Mouse (Mus musculus) layer of hippocampus, adult 2 months (tissue): Measurements from ENCODE around the gene Tom1l2. TPM values are rescaled to one million over a fixed set of nuclear protein-coding genes. Genes with fewer than 3 reads are reported as not detected.

ENCODE experiments used
- DNase-seq, 2 experiments: peaks; one replicate each; pipeline ENCODE4 v3.0.0; 2022; ENCODE audit warnings: low spot score in 2 of 2
- H3K27ac ChIP-seq: fragments of 200-600 bp; 2 replicates; pipeline ENCODE4 v1.8.1; 2022
- H3K4me3 ChIP-seq: fragments of 200-600 bp; 2 replicates; pipeline ENCODE4 v1.8.1; 2022; ENCODE audit warnings: mild to moderate bottlenecking
- CTCF ChIP-seq: fragments of 200-600 bp; conservative IDR thresholded peaks from 2 replicates; pipeline ENCODE4 v1.8.1; 2022; ENCODE audit warnings: antibody characterized with exemption, mild to moderate bottlenecking, moderate library complexity
- total RNA-seq, 2 experiments: library from RNA; stranded (reverse); gene quantifications; 2 replicates each; pipeline ENCODE4 v1.2.3; 2021

Gene Tom1l2
- total RNA-seq, 2 experiments from 2014 or later, result 180 to 189 TPM

GRCm38 (mm10) chr11:60366239-60367019 is 13.7 kb upstream of the Tom1l2 start:
- Histone ChIP-seq H3K4me3 (no peak overlapping the region), H3K27ac (no peak overlapping the region)
- no peak for DNase-seq
- no peak for TF ChIP-seq CTCF

GRCm38 (mm10) chr11:60360631-60361201 is 8.0 kb upstream of the Tom1l2 start:
- Histone ChIP-seq H3K4me3 (no peak overlapping the region), H3K27ac (peak overlapping the region; percentile 43; the same call in 1 of the 2 replicates)
- no peak for DNase-seq
- TF ChIP-seq CTCF, result no peak

GRCm38 (mm10) chr11:60359936-60360335 is 7.2 kb upstream of the Tom1l2 start:
- TF ChIP-seq CTCF, result no peak
- no peak overlapping the region for H3K4me3 ChIP-seq
- no peak for DNase-seq
- peak overlapping the region; percentile 70; the same call in 1 of the 2 replicates for H3K27ac ChIP-seq

GRCm38 (mm10) chr11:60359138-60359537 is 6.4 kb upstream of the Tom1l2 start:
- no peak for DNase-seq
- no peak for TF ChIP-seq CTCF
- no peak overlapping the region for H3K4me3 ChIP-seq
- H3K27ac ChIP-seq, result no peak overlapping the region; the same call in 1 of the 2 replicates

- DNase-seq, result no peak
- TF ChIP-seq CTCF, result no peak
- Histone ChIP-seq H3K27ac (no peak overlapping the region), H3K4me3 (no peak overlapping the region)
Observed at GRCm38 (mm10) chr11:60358548-60358947, 5.8 kb upstream of the Tom1l2 start.

GRCm38 (mm10) chr11:60357116-60357515 is 4.4 kb upstream of the Tom1l2 start:
- Histone ChIP-seq H3K4me3 (no peak overlapping the region), H3K27ac (no peak overlapping the region)
- no peak for DNase-seq
- no peak for TF ChIP-seq CTCF

GRCm38 (mm10) chr11:60355952-60356351 is 3.2 kb upstream of the Tom1l2 start:
- Histone ChIP-seq H3K4me3 (no peak overlapping the region), H3K27ac (no peak overlapping the region)
- TF ChIP-seq CTCF, result no peak
- DNase-seq, result no peak

- Histone ChIP-seq H3K27ac (peak overlapping the region; percentile 91), H3K4me3 (peak overlapping the region; percentile 78)
- TF ChIP-seq CTCF, result peak; percentile 36; the same call in 1 of the 2 replicates
- peak; percentile 19 to 50 for DNase-seq
Observed at GRCm38 (mm10) chr11:60351925-60352371, 757 bp downstream of the Tom1l2 start.

GRCm38 (mm10) chr11:60351388-60351787 is 1.3 kb downstream of the Tom1l2 start:
- Histone ChIP-seq H3K4me3 (peak overlapping the region; percentile 78), H3K27ac (peak overlapping the region; percentile 91)
- TF ChIP-seq CTCF, result peak; percentile 56
- DNase-seq, result no peak

GRCm38 (mm10) chr11:60346537-60346936 is 6.2 kb downstream of the Tom1l2 start:
- peak; percentile 18 to 23 for DNase-seq
- no peak for TF ChIP-seq CTCF
- H3K27ac ChIP-seq, result peak overlapping the region; percentile 49
- no peak overlapping the region for H3K4me3 ChIP-seq

- DNase-seq, result no peak
- TF ChIP-seq CTCF, result no peak
- H3K27ac ChIP-seq, result peak overlapping the region; percentile 49
- H3K4me3 ChIP-seq, result no peak overlapping the region
Observed at GRCm38 (mm10) chr11:60345868-60346267, 6.8 kb downstream of the Tom1l2 start.

GRCm38 (mm10) chr11:60339361-60339760 is 13.3 kb downstream of the Tom1l2 start:
- Histone ChIP-seq H3K4me3 (no peak overlapping the region), H3K27ac (no peak overlapping the region)
- no peak for TF ChIP-seq CTCF
- no peak for DNase-seq

GRCm38 (mm10) chr11:60338291-60338690 is 14.4 kb downstream of the Tom1l2 start:
- TF ChIP-seq CTCF, result peak; percentile 69
- peak in 1 of 2 experiments; percentile 44 for DNase-seq
- H3K4me3 ChIP-seq, result no peak overlapping the region
- H3K27ac ChIP-seq, result no peak overlapping the region

- no peak for DNase-seq
- H3K27ac ChIP-seq, result peak overlapping the region; percentile 59
- no peak overlapping the region for H3K4me3 ChIP-seq
- no peak for TF ChIP-seq CTCF
Observed at GRCm38 (mm10) chr11:60335771-60336170, 16.9 kb downstream of the Tom1l2 start.
